Mouse (Mus musculus) thymus, postnatal 14 days (tissue): Measurements from ENCODE around the gene Nhlrc3.
A peak's percentile ranks its signal among the peaks of the same experiment; 100 is the strongest.

ENCODE experiments used
- DNase-seq: peaks from one replicate; pipeline ENCODE4 v3.0.0; 2021

Gene Nhlrc3

DNA sequence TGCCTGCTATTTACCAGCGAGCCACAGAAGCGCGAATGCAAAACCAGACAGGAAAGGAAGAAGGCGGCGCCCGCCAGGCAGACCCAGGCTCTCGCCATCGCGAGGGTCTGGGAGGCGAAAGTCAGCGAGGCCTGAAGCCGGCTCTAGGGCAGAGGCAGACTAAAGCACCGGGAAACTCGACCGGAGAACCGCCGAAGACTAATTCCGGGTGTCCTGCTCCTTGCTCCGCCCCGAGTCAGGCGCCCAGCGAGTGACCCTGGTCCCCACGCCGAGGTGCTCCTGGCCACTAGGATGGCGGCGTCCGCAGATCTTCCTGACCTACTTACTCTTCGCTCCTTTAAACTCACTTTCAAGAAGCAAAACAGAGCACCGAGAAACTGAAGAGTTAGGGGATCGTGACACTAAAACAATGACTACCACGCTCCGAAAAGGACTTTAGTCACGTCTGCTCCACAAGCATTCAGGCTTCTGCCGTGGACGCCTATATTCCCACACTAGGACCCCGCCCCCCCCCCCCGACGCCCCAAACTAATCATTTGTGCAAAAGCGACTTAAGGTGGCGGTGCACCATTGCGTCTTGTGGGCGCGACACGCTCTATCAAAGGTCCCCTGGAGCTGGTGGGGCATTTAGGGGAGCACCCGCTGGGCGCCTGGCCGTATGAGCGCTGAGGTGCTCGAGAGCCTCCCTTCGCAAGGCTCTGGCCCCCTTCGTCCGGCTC lies at the start of gene Nhlrc3, which contains the start of gene Proser1:
Nhlrc3 (minus strand) TSS at position 287 of the 719 bp plus-strand sequence.
Proser1 (plus strand) TSS at position 621 of the 719 bp plus-strand sequence.
- peak; percentile 94 for DNase-seq

DNA sequence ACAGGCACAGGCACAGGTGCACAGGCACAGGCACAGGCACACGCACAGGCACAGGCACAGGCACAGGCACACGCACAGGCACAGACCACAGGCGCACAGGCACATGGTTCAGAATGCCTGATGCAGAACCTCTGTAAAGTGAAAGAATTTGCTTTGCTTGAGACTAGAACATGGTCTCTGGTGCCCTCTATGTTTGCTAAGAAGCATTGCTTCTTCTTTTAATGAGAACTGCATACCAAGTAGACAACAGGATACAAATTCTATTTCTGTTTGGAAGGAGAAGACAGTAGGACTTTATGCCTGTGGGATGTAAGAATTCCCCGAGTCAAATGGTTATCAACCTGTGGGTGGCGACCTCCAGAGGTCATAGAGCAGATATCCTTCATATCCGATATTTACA lies 39.3 kb upstream of the Nhlrc3 start:
- DNase-seq: no peak

DNA sequence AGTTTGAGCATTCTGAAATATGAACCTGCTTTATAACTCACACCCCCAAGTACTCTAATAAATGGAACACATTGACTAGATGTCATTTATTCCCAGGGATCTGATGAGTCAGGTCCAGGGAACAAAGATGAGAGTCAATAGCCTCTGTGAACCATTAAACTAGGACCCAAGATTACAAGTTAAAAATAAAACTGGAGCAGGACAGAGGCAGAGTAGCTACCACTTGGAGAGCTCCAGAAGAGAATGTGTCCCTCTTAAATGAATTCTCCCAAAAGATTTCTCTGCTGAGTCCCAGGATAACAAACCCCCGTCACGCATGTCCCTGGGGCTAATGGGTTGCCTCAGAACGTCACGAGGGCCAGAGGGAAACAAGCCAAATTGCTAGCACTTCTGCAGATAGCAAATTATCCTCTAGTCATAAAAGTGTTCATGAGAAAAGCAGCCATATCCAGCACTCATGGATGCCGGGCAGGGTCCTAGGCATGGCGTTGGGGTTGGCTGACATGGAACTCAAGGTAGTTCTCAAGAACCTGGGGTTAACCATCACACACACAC lies 35.3 kb upstream of the Nhlrc3 start:
- DNase-seq: no peak

DNA sequence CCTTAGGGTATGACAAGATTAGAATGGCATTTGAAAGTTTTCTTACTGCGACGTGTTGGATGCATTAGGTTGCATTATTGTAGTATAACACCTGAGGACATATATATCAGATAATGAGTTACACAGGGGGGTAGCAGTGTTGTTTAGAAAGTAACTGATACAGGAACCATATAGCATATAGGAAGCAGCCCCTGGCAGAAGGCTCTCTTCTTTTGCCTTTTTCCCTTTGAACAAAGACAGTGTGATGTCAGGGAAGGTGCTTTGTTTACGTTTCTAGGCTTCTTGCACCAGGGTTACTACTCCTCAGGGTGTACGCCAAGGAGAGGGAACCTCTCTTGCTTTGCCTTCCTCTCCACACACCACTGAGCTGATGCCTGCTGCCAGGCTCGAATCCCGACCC lies 25.2 kb upstream of the Nhlrc3 start, which contains the start of gene Stoml3:
Stoml3 (plus strand) TSS at position 301 of the 400 bp plus-strand sequence.
- DNase-seq: no peak

DNA sequence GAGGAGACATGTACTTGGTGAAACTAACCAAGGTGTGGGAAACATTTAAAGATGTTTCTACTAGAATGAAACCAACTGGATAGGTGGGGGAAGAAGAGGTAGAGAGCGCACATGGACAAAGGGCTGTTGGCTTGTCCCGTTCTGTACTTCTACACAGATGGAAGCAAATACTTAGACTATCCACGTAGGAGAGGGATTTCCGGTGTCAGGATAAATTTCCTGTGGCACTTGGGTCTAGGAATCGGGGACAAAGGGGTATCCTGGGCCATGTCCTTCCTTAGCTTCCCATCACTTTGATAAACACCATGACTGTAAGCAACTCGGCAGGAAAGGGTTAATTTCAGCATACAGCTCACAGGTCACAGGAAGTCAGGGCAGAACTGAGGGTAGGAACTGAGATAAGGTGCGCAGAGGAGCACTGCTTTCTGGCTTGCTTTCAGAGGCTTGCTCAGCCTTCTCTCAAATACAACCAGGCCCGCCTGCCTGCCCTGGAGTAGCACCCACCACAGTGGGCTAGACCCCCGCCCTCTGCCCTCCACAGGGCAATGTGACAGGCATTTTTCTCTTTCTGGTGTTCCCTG lies 24.0 kb upstream of the Nhlrc3 start:
- DNase-seq: no peak

DNA sequence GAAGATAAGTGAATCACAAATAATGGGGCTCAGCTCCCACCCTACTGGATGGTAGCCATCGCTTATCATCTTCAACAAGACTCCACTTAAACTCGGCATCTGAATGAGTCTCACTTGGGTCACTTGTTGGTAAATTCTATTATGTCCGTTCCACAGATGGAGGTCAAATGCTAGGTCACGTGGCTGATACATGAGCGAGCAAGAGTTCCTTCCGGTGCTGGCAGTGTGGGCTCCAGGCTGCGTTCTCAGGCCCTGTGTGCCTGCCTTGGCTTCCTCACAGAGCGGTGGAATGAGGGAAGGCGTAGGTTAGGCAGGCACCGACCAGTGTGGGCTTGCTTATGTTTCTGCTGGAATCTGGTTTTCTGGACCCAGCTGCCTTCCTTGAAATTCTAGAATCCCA lies 23.4 kb upstream of the Nhlrc3 start:
- DNase-seq: no peak

DNA sequence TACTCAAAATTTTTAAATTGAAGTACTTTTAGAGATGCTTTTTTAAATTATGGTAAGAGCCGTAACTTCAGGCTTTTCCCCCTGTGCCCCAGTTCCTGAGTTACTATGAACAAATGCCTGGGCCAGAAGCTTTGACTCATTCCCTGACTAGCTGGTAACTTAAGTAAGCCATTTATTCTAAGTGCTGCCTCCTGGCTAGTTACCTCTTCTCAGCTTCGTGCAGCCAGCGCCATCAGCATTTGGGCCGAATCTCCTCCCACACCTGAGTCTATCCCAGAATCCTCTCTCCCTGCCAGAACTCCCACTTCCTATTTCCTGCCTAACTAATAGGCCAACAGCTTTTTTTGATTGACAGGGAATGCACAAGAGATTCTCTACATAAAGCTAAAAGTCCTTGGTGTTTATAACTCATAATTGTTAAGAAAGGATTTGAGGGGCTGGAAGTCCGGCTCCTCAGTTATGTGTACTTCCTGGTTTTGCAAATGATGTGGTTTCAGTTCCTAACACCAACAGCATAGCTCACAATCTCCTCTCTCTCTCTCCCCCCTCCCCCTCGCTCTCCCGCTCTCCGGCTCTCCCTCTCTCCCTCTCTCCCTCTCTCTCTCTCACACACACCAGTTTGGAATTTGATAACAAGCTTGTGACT lies 20.4 kb upstream of the Nhlrc3 start:
- no peak for DNase-seq

DNA sequence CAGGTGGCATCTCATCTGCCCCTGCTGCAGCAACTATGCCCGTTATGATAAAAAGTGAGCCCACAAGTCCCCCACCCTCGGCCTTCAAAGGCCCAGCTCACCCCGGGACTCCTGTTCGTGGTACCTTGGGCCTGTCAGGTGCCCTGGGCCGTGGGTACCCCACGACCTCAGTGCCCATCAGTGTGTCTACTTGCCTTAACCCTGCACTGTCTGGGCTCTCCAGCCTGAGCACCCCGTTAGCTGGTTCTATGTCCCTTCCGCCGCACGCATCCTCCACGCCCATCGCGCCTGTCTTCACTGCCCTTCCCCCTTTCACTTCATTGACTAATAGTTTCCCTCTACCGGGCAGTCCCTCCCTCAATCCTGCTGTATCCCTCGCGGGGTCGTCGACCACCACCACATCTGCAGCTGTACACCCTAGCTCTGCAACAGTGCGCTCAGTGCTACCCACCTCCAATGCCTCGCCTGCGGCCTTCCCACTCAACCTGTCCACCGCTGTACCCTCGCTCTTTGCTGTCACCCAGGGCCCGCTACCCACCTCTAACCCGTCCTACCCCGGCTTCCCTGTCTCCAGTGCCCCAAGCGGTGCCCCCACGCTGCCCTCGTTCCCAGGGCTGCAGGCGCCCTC lies 15.4 kb upstream of the Nhlrc3 start:
- no peak for DNase-seq

DNA sequence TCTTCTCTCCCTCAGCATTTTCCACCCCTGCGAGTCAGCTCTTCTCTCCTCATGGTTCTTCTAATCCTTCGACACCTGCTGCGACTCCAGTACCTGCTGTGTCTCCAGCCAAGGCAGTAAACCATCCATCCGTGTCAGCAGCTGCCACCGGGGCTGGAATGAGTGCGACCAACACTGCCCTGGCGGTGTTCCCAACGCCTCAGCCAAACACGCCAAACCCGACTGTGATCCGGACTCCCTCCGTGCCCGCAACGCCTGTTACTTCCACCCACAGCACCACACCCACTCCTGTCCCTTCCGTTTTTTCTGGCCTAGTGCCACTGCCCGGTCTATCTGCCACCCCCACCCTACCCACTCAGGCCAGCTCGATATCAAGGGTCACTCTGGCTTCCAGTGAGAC lies 14.3 kb upstream of the Nhlrc3 start:
- no peak for DNase-seq

DNA sequence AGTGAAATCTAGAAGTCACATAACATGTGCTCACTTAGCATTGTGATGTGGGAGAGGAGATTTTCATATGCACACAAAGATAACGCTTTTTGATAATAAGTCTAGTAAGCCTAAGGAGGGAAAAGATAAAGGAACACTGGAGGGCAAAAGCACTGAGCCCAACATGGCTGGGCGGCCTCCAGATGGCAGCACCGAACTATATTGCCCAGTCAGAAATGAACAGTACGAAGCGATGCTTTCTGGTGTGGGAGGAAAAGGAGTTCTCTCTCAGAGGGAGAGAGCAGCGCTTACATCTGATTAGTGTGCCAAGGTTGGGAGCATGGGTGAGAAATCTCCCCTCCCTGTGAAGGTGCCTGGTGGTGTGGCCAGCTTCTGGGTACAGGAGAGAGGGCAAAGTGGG lies 12.8 kb upstream of the Nhlrc3 start:
- DNase-seq: peak; percentile 17

DNA sequence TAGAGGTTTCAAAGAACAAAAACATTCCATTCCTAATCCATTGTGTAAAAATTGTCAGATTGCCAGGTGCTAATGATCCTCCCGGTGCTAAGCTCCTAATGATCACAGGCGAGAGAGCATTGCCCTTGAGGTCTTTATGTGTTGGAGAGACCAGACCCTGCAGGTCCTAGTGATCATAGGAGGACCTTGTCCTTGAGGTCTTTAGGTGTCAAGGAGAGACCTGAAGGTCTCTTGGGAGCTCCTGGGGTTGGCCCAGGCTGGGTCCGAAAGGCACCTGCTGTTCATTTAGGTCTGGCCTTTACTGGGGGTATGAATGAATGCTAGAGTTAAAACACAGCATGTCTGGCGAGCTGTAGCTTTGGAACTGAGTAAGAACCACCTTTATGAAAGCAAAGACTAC lies 11.0 kb upstream of the Nhlrc3 start:
- DNase-seq: no peak

DNA sequence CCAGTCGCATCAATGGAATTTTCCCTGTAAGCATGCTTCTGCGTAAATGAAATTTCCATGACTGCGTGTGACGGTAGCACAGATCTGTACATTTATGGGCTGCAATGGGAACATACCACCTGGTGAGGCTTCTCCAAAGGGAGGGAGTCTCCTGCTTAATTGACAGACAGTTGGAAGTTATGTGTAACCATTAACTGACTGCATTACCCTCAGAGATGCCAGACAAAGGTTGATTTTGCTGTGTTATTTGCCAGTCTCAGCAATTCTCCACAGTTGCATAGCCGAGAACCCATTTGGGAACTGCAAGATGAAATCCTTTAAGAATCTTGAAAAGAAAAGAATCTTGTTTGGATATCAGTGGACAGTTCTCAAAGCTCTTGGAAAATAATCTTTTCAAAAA lies 8.9 kb upstream of the Nhlrc3 start:
- DNase-seq: no peak

DNA sequence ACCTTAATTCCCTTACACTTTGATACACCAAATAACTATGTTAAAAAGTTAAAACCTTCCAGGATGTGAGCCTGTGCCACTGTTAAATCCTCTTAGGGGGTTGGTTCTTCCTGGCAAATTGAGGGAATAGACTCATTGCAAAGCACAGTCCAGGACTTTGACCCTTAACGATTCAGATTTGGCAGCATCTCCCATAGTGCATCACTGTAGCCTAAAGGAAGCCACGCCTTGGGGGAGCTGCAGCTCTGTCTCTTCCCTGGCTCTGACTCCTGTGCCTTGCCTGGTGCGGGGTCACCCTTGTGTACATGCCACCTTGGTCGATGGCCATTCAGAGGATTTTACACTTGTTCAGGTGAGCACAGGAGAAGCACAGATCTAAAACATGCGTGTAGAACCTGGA lies 6.5 kb upstream of the Nhlrc3 start:
- no peak for DNase-seq

DNA sequence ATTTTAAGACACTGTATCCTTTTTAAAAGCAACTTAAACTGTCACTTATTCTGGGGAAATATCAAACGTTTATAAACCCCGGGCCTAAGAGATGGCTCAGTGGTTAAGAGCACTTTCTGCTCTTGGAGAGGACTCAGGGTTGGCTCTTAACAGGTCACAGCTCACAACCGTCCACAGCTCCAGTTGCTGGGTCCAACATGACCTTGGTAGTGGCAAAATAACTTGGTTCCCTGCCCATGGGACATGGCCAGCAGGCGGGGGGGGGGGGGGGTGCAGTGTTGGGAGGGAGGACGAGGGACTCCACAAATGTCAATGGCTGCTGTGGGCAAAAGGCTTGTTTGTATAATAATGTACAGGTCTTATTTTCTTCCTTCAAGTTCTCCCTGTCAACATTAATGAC lies 4.2 kb upstream of the Nhlrc3 start:
- DNase-seq: no peak

DNA sequence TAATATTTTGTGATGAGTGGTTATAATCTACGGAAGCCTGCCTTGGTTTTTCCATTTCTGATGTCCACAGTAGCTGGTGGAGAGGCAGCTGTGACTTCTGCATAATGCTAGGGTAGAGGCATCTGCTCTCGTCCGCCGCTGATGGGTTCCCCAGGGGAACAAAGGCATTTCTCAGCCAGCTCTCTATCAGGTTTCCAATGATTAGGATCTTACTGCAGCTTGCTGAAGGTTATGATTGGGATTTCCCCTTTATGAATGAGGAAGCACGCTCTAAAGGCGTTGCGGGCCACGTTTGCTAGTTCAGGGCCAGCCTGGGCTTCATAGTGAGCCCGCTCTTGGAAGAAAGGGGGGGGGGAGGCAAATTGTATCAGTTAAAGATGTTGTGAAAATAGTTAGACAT lies 3.3 kb upstream of the Nhlrc3 start:
- DNase-seq: no peak

DNA sequence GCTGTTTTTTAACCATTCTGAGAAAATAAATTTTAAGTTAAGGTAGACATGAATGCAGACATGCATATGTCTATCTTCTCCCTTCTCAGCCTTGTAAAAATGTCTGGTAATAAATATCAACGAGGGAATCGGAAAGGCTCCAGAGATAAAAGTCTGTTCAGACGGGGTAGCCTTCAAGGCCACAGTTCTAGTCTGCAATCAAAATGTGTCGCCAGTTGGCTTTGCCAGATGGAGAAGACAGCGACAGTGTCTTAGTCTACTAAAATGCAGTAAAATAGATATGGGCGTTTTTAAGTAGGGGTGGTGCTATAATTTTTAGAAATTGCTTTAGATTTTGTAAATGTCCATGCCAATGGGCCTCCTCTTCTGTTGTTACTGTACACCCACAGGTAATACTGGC lies 2.2 kb upstream of the Nhlrc3 start:
- no peak for DNase-seq

DNA sequence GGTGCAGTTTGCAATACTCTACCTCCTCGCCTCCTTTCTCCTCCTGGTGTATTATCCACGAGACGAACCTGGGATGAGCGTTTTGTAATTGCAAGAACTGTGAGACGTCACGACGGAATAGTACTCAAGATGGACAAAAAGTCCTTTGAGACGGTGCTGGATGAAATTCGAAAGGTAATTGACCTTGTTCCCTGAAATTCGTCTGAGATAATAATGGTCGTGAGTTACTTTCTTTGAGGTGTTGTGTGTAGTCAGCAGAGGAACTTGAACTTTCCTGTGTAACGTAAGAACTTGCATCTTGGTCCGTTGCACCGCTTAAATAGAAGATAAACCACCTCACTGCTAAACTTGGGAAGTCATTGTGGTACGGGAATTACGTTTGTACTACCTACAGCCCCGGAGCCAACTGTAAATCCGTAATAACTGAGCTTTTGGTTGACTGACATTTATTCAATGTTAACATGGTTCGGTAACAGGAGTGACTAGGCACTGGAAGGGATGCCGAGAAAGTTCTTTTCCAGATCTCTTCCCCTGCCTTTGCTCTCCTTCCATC lies 1.1 kb upstream of the Nhlrc3 start:
- DNase-seq: peak; percentile 11

DNA sequence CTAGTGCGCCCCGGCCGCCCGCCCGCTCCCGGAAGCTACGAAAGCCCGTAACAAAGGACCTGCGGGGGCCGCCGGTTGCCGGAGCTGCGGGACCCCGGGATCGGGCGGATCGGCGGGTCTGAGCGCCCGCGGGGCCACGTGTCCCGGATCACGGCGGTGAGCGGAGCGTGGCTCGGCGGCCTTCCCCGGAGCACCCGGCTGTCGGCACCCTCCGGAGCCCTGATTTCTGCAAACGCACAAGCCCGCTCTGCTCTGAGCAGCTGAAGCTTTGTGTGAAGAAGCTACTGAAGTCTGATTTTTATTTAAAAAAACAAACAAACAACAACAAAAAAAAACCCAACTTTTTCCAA lies 608 bp upstream of the Nhlrc3 start:
- DNase-seq: no peak

DNA sequence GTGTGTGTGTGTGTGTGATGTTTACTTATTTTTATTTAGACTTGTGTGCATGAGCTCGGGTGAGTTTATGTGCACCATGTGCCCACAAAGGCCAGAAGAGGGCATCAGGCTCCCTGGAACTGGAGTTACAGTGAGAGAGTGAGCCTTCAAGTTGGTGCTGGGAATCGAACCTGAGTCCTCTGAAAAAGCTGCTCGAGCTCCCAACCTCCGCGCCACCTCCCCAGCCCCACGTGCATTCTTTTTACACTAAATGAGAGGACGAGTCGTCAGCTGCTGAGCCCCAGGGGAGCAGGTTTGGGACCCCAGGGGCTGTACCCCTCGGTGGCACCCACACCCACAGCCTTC lies 459 bp downstream of the Nhlrc3 start:
- no peak for DNase-seq

DNA sequence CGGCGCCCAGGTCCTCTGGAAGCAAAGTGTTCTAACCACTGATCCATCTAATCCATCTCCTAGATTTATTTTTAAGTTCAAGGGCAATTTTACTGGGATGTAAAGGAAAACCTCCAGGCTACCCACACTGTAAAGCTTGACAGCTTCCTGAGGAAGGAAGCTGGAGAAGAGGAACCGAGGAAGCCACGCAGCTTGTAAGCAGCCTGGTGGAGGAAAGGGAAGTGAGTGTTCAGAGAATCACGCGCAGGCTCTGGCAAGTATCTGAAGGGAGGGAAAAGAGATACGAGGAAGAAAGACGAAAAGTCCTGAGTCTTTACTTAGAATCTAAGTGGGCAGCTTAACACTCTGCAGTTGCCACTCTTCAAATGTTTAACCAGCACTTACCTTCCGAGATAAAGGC lies 3.0 kb downstream of the Nhlrc3 start:
- DNase-seq: no peak

DNA sequence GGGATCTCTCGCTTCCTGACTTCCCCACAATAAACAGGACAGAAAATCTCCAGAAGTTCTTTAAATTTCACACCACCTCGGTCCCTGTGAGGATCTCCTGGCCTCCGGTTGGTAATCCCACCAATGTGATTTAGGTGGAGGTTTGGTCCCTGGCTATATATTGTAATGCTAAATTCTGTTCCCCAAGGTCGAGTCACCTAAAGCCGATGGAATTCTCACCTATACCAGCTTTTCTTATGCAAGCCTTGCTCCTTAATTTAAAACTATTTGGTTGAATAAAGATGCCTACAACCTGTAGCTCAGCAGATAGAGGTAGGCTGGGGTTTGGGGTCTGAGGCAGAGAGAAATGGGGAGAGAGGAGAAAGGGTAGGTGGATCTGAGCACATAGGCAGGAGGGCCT lies 5.4 kb downstream of the Nhlrc3 start:
- no peak for DNase-seq

DNA sequence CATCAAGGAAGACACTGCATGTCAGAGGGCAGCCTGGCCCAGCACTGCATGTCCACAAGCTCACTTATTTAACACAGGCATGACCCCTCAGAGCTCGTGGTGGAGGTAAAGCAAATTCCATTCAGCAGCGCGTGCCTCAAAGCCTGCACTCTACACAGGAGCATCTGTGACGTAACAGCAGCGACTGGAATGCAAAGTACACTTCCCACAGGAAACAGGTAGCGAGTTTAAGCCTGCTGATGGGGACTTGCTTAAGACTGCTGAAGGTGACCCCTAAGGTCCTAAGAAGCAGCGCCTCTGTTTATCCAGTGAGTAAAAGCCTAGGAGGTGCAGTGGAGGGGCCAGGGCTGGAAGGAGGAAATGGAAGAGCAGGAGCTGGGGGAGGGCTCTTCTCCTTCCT lies 8.1 kb downstream of the Nhlrc3 start:
- no peak for DNase-seq

DNA sequence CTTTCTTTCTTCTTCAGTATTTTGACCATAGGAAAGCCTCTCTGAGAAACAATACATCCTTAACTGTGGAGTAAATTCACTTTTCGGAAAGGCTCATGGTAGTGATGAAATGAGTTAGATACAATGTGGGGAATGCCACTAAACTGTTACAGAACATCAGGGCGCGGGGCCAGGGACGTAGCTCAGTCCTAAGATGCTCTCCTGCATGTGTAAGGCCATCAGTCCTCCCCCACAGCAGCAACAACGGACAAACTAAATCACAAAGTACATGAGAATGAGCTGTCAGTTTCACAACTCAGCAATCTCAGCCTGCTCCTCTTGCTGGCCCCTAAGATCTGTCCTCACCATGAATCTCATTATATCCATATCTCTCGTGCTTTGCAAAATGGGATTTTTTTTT lies 8.6 kb downstream of the Nhlrc3 start:
- DNase-seq: no peak

DNA sequence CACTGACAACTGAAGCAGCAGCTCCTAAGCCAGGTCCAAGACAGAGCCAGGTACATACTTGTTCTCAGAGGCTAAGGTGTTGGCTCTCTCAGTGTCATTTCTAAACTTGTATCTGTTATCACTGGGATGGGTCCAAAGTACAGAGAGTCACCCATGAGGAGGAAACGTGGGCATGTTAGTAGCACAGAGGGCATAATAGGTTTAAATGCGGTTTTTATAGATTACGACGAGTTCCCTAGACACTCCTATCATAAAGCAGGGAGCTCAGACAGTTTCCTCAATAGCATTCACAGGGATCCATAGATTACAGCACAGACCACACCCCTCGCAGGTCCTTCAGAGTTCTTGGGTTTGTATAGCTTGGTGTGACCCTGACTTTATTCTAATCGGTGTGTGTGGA lies 9.1 kb downstream of the Nhlrc3 start:
- no peak for DNase-seq
